Mouse (Mus musculus): Measurements from ENCODE around the gene Epha4. TPM values are rescaled to one million over a fixed set of nuclear protein-coding genes. Genes with fewer than 3 reads are reported as not detected.

Gene Epha4
- polyA plus RNA-seq, 1 experiment: 5.2 TPM

DNA sequence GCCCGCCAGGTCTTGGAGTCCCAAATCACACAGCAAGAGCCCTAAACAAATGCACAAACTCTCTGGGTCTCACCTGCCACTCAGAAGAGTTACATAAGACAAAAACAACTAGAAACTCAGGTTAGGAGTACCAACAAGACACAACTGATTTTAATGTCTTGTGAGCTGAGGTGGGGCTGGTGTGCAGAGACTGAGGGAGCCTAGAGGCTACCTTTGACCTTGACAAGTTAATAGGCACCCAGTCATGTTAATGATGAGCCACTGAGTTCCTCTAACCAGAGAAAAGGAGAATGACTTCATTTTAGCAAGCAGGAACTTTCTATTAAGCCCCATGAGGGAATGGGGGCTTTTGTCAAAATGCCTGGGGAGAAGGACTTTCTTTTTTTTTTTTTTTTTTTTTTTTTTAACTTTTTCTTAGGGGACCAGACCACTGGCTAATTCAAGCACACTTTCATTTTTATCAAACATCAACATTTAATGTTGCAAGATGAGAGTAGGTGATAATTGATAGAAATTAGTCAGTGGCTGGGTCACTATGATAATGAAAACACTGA is 67.8 kb downstream of the Epha4 start:
- Histone ChIP-seq H3K27ac (ENCODE audit: insufficient read depth, low read depth, low read length) (peak overlapping the region; percentile 75), H3K4me1 (ENCODE audit: control insufficient read depth, insufficient read depth, low read length) (peaks cover 4% of the 10 kb centered on the region; the same call in 1 of the 2 replicates), H3K27me3 (replicated peaks; ENCODE audit: control insufficient read depth, insufficient read depth, low read length) (no peaks in the 10 kb centered on the region), H3K36me3 (ENCODE audit: control insufficient read depth, insufficient read depth, low read length) (no peaks in the 10 kb centered on the region), H3K4me3 (ENCODE audit: insufficient read depth, low read depth, low read length) (no peak overlapping the region)
- TF ChIP-seq POLR2A (IDR thresholded peaks at IDR 0.05; ENCODE audit: low read depth, low read length) (no peak), CTCF (conservative IDR thresholded peaks at IDR 0.05; ENCODE audit: insufficient read depth, insufficient read length, low read depth, low read length) (no peak)
- peak; percentile 89 for DNase-seq
- 33% methylated on average over 1 of the region's 1 CpGs for WGBS

DNA sequence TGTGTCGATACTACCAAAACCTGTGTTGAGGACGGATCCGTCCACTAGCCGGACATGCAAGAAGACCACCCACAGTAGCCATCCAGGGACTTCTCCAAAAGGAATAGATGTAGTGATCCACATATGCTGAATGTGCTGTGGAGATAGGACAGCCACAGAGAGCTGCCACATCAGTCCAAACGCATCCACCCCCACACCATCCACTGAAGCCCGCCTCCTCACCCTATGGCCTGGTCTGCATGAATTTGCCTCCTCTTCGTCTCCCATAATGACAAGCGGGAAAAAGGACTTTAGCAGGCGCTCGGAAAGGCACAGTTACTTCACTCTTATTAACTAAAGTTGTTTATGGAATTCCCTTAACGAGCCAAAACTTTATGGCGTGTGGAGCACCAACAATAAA is 68.5 kb downstream of the Epha4 start:
- Histone ChIP-seq H3K27ac (ENCODE audit: insufficient read depth, low read depth, low read length) (peak overlapping the region; percentile 75; the same call in 1 of the 2 replicates), H3K36me3 (ENCODE audit: control insufficient read depth, insufficient read depth, low read length) (no peaks in the 10 kb centered on the region), H3K27me3 (replicated peaks; ENCODE audit: control insufficient read depth, insufficient read depth, low read length) (no peaks in the 10 kb centered on the region), H3K4me1 (ENCODE audit: control insufficient read depth, insufficient read depth, low read length) (peaks cover 4% of the 10 kb centered on the region; the same call in 1 of the 2 replicates), H3K4me3 (ENCODE audit: insufficient read depth, low read depth, low read length) (no peak overlapping the region)
- TF ChIP-seq CTCF (conservative IDR thresholded peaks at IDR 0.05; ENCODE audit: insufficient read depth, insufficient read length, low read depth, low read length) (no peak), POLR2A (IDR thresholded peaks at IDR 0.05; ENCODE audit: low read depth, low read length) (no peak)
- WGBS: 53% methylated on average over 12 of the region's 12 CpGs
- peak; percentile 23 for DNase-seq

DNA sequence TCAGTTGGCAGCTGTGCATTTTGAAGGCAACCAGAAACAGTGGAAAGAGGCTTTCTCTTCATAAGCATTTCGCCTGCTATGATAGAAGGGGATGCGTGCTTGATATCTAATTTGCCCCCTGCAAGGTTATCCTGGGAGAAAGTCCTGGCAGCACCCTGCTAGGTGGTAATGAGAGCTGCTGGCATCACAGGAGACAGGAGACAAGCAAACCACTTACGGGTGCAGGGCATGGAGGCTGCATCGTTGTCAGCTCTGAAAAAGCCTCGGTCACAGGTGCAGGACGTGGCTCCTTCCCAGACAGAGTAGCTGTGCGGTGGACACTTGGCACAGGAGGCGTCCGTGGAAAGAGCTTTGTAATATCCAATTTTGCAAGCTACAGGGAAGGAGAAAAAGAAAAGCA is 70.2 kb downstream of the Epha4 start:
- Histone ChIP-seq H3K27ac (ENCODE audit: insufficient read depth, low read depth, low read length) (no peak overlapping the region), H3K27me3 (replicated peaks; ENCODE audit: control insufficient read depth, insufficient read depth, low read length) (no peaks in the 10 kb centered on the region), H3K4me3 (ENCODE audit: insufficient read depth, low read depth, low read length) (no peak overlapping the region), H3K36me3 (ENCODE audit: control insufficient read depth, insufficient read depth, low read length) (no peaks in the 10 kb centered on the region), H3K4me1 (ENCODE audit: control insufficient read depth, insufficient read depth, low read length) (peaks cover 4% of the 10 kb centered on the region; the same call in 1 of the 2 replicates)
- 80% methylated on average over 9 of the region's 9 CpGs for WGBS
- TF ChIP-seq CTCF (conservative IDR thresholded peaks at IDR 0.05; ENCODE audit: insufficient read depth, insufficient read length, low read depth, low read length) (no peak), POLR2A (IDR thresholded peaks at IDR 0.05; ENCODE audit: low read depth, low read length) (no peak)
- no peak for DNase-seq

DNA sequence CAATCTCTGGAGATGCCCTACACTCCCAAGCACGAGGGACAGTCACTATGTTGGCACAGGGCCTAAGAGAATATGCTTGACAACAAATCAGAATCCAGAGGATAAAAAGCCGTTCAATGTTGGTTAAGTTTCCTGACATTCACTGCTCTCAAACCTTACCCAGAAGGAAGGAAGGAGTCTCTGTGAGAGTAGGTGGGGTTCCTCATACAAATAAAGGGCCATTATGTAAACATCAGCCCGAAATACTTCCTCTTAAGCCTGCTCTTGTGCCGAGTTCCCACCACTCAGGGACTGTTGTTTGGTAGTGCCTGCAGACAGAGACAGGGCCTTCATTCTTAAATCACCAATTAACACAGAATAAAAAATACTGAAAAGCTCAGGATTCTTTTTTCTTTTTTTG is 72.9 kb downstream of the Epha4 start:
- Histone ChIP-seq H3K27me3 (replicated peaks; ENCODE audit: control insufficient read depth, insufficient read depth, low read length) (no peaks in the 10 kb centered on the region), H3K36me3 (ENCODE audit: control insufficient read depth, insufficient read depth, low read length) (no peaks in the 10 kb centered on the region), H3K4me1 (ENCODE audit: control insufficient read depth, insufficient read depth, low read length) (peaks cover 4% of the 10 kb centered on the region; the same call in 1 of the 2 replicates), H3K4me3 (ENCODE audit: insufficient read depth, low read depth, low read length) (no peak overlapping the region), H3K27ac (ENCODE audit: insufficient read depth, low read depth, low read length) (no peak overlapping the region)
- peak; percentile 37 for DNase-seq
- 58% methylated on average over 4 of the region's 4 CpGs for WGBS
- TF ChIP-seq POLR2A (IDR thresholded peaks at IDR 0.05; ENCODE audit: low read depth, low read length): no peak
- TF ChIP-seq CTCF (conservative IDR thresholded peaks at IDR 0.05; ENCODE audit: insufficient read depth, insufficient read length, low read depth, low read length): no peak

DNA sequence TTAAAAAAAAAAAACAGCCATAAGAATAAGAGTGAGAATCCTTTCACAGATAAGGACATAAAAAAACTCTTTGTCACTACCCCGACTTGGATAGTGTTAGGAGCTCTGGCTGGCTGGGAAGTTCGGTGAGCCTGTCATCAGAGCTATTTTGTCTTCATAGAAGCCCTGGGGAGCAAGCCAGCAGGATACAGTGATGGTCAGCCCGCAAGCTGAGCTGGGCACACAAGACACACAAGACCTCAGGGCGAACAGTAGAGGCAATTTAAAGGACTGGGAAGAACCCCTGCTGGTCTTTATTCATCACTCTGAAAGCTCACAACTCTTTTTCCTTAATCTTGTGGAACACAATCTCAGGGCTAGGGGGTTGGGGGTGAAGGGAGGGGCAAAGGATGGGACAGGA is 73.5 kb downstream of the Epha4 start:
- DNase-seq: no peak
- Histone ChIP-seq H3K36me3 (ENCODE audit: control insufficient read depth, insufficient read depth, low read length) (no peaks in the 10 kb centered on the region), H3K4me3 (ENCODE audit: insufficient read depth, low read depth, low read length) (no peak overlapping the region), H3K27me3 (replicated peaks; ENCODE audit: control insufficient read depth, insufficient read depth, low read length) (no peaks in the 10 kb centered on the region), H3K4me1 (ENCODE audit: control insufficient read depth, insufficient read depth, low read length) (peaks cover 2% of the 10 kb centered on the region; the same call in 1 of the 2 replicates), H3K27ac (ENCODE audit: insufficient read depth, low read depth, low read length) (no peak overlapping the region)
- TF ChIP-seq CTCF (conservative IDR thresholded peaks at IDR 0.05; ENCODE audit: insufficient read depth, insufficient read length, low read depth, low read length) (no peak), POLR2A (IDR thresholded peaks at IDR 0.05; ENCODE audit: low read depth, low read length) (no peak)
- 84% methylated on average over 4 of the region's 4 CpGs for WGBS

DNA sequence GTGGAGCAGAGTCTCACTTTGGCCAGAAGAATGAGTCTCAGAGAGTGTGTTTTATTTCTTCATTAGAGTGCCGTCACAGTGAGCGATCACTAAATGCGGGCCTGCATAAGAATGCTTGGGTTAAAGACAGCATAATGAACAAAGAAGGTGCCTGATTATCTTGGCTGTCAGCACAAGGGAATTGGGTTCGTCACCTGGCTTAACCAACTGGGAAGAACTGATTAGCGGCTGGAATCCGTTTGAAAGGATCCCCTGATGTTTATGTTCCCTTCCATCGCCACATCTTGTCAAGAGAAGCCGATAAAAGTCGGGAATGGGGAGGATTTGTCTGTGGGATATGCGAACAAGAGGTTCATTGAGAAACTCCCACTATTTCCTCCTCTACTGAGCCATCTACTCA is 74.4 kb downstream of the Epha4 start:
- Histone ChIP-seq H3K27ac (ENCODE audit: insufficient read depth, low read depth, low read length) (no peak overlapping the region), H3K4me1 (ENCODE audit: control insufficient read depth, insufficient read depth, low read length) (no peaks in the 10 kb centered on the region; the same call in 1 of the 2 replicates), H3K27me3 (replicated peaks; ENCODE audit: control insufficient read depth, insufficient read depth, low read length) (no peaks in the 10 kb centered on the region), H3K36me3 (ENCODE audit: control insufficient read depth, insufficient read depth, low read length) (no peaks in the 10 kb centered on the region), H3K4me3 (ENCODE audit: insufficient read depth, low read depth, low read length) (no peak overlapping the region)
- TF ChIP-seq CTCF (conservative IDR thresholded peaks at IDR 0.05; ENCODE audit: insufficient read depth, insufficient read length, low read depth, low read length): no peak
- WGBS: 64% methylated on average over 10 of the region's 10 CpGs
- DNase-seq: peak; percentile 14

DNA sequence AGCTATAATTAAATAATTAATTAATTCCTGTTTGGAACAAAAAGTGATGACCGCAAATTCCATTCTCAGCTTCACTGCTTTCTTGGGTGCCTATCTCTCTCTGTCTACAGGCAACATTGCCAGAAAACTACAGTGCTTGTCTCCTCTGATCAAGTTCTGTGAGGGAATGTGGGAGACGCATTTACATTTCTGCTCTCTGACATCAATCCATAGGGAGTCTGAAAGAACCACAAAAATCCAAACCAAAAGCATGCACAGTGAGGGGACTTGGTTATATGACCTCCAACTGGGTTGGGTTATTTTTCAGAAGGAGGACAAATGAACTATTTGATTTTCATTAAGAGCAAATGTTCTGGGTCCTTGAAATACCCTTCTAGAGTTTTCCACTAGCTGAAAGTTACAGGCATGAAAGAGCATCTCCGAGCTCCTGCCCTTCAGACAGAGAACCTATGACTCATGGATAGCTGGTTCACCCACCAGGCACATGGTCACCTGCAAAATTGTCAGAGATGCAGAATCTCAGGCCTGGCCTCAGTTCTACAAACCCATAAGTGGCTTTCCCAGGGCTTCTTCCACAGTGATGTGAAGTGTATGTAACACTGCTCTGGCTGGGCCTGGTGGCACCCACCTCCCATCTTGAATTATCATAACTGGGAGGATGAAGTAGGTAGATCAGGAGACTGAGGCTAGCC is 75.4 kb downstream of the Epha4 start:
- Histone ChIP-seq H3K27me3 (replicated peaks; ENCODE audit: control insufficient read depth, insufficient read depth, low read length) (no peaks in the 10 kb centered on the region), H3K36me3 (ENCODE audit: control insufficient read depth, insufficient read depth, low read length) (no peaks in the 10 kb centered on the region), H3K4me3 (ENCODE audit: insufficient read depth, low read depth, low read length) (no peak overlapping the region), H3K4me1 (ENCODE audit: control insufficient read depth, insufficient read depth, low read length) (no peaks in the 10 kb centered on the region; the same call in 1 of the 2 replicates), H3K27ac (ENCODE audit: insufficient read depth, low read depth, low read length) (no peak overlapping the region)
- WGBS: 89% methylated on average over 3 of the region's 3 CpGs
- no peak for DNase-seq
- no peak for TF ChIP-seq POLR2A (IDR thresholded peaks at IDR 0.05; ENCODE audit: low read depth, low read length)
- no peak for TF ChIP-seq CTCF (conservative IDR thresholded peaks at IDR 0.05; ENCODE audit: insufficient read depth, insufficient read length, low read depth, low read length)
